Comparison of ENCODE assay signal across 14 mouse cellular contexts in the genomic region with DNA sequence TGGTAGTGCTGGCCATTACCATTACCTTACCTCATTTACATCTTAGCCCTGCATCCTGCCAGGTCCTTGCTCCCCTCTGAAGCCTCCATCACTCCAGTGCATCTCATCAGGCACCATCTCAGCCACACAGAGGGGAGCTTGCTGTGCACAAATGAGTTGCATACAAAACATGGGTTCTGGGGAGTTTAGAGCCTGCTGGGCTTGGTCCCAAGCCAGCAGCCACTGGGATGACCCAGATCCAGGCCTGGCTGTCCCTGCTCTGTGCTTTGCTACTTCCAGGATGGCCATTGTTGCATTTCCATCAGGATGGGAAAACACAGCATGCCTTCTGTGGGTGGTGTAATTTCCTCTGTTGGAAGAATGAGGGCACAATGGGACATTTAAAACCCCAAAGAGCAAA.
A peak's percentile ranks its signal among the peaks of the same experiment; 100 is the strongest.
DNase-seq lines count a peak whose midpoint lies in the region; ATAC-seq and TF ChIP-seq lines count a peak whose summit lies in the region.
"Had no signal": no experiment of that assay in that cellular context is flagged by ENCODE, and none has a peak within 500 bp of the region (broad histone marks: within the 10 kb centered on the region; RNA-seq: fewer than 3 reads in every experiment).

No protein-coding gene starts in this region.

- H3K36me3 ChIP-seq in hindbrain, embryonic 10.5 days: no peaks in the 10 kb centered on the region
- H3K36me3 ChIP-seq in hindbrain, postnatal 0 days (ENCODE audit: insufficient read depth, low read length): no peaks in the 10 kb centered on the region
- H3K36me3 ChIP-seq in forebrain, postnatal 0 days (ENCODE audit: insufficient read depth): no peaks in the 10 kb centered on the region
- H3K36me3 ChIP-seq: liver, embryonic 13.5 days had no signal

- H3K27me3 ChIP-seq in hindbrain, embryonic 10.5 days (ENCODE audit: insufficient read depth, poor library complexity, severe bottlenecking): no peaks in the 10 kb centered on the region
- no peaks in the 10 kb centered on the region for H3K27me3 ChIP-seq in hindbrain, postnatal 0 days (ENCODE audit: insufficient read depth, low read length)
- no peaks in the 10 kb centered on the region for H3K27me3 ChIP-seq in forebrain, postnatal 0 days (ENCODE audit: insufficient read depth, low read length)
- H3K27me3 ChIP-seq: liver, embryonic 13.5 days had no signal

- H3K4me2 ChIP-seq in hindbrain, postnatal 0 days (ENCODE audit: low read depth, low read length): no peak overlapping the region
- no peak overlapping the region for H3K4me2 ChIP-seq in forebrain, postnatal 0 days (ENCODE audit: low read depth)
- H3K4me2 ChIP-seq: liver, embryonic 13.5 days had no signal

- H3K9ac ChIP-seq in hindbrain, postnatal 0 days (replicated peaks; ENCODE audit: low read length): no peak overlapping the region
- no peak overlapping the region for H3K9ac ChIP-seq in forebrain, postnatal 0 days
- H3K9ac ChIP-seq: liver, embryonic 13.5 days had no signal

- H3K4me3 ChIP-seq in hindbrain, embryonic 10.5 days: no peak overlapping the region
- H3K4me3 ChIP-seq in hindbrain, postnatal 0 days (ENCODE audit: low read length): no peak overlapping the region
- no peak overlapping the region for H3K4me3 ChIP-seq in forebrain, postnatal 0 days (ENCODE audit: low read depth, low read length)
- H3K4me3 ChIP-seq: heart, adult 2 months; liver, embryonic 13.5 days; myocyte had no signal

- DNase-seq in hindbrain, embryonic 10.5 days (ENCODE audit: low spot score): no peak
- DNase-seq in hindbrain, postnatal 0 days (ENCODE audit: low spot score): no peak
- peak; percentile 90 for DNase-seq in brain, adult 2 months (ENCODE audit: low read depth, low spot score)
- peak; percentile 61 to 78 for DNase-seq in cerebellum, postnatal 14 days
- DNase-seq in forebrain, postnatal 0 days: no peak
- no peak for DNase-seq in kidney, adult 11 months
- no peak for DNase-seq in heart, adult 9 months (ENCODE audit: low spot score in 2 of 2)
- no peak for DNase-seq in kidney, adult 18-20 months
- DNase-seq: heart, adult 2 months; kidney, adult 8-10 months; liver, embryonic 13.5 days; lung, postnatal 4 days; thymus, adult 18-20 months had no signal

- no peak for ATAC-seq in hindbrain, postnatal 0 days
- ATAC-seq in forebrain, postnatal 0 days: peak; percentile 29; the same call in 1 of the 2 replicates

- H3K4me1 ChIP-seq in hindbrain, embryonic 10.5 days (replicated peaks): peaks cover 6% of the 10 kb centered on the region
- H3K4me1 ChIP-seq in hindbrain, postnatal 0 days (ENCODE audit: insufficient read depth, low read length): no peaks in the 10 kb centered on the region
- no peaks in the 10 kb centered on the region for H3K4me1 ChIP-seq in forebrain, postnatal 0 days (ENCODE audit: insufficient read depth)
- H3K4me1 ChIP-seq: liver, embryonic 13.5 days had no signal

- H3K9me3 ChIP-seq in hindbrain, embryonic 10.5 days: no peaks in the 10 kb centered on the region
- H3K9me3 ChIP-seq in hindbrain, postnatal 0 days (ENCODE audit: low read length): no peaks in the 10 kb centered on the region
- no peaks in the 10 kb centered on the region for H3K9me3 ChIP-seq in forebrain, postnatal 0 days (ENCODE audit: low read length)
- H3K9me3 ChIP-seq: liver, embryonic 13.5 days had no signal

- H3K27ac ChIP-seq in hindbrain, embryonic 10.5 days: peak overlapping the region; percentile 56; the same call in 1 of the 2 replicates
- H3K27ac ChIP-seq in hindbrain, postnatal 0 days: no peak overlapping the region
- no peak overlapping the region for H3K27ac ChIP-seq in forebrain, postnatal 0 days (ENCODE audit: low read depth, low read length)
- H3K27ac ChIP-seq: heart, adult 2 months; liver, embryonic 13.5 days had no signal

- TF ChIP-seq CTCF in hindbrain, postnatal 0 days (IDR thresholded peaks at IDR 0.05; ENCODE audit: low read depth): no peak
- TF ChIP-seq CTCF in forebrain, postnatal 0 days (IDR thresholded peaks at IDR 0.05; ENCODE audit: low read depth): no peak

Comparison
In these comparisons a context has a peak if more than half of its experiments do, and no peak if none do; other contexts are left out.
1. DNase-seq: peak in brain, adult 2 months (single experiment) and cerebellum, postnatal 14 days (2 of 2); none in hindbrain, embryonic 10.5 days (single experiment), hindbrain, postnatal 0 days (single experiment), forebrain, postnatal 0 days (single experiment), kidney, adult 11 months (single experiment), heart, adult 9 months (0 of 2) and kidney, adult 18-20 months (single experiment).